Mouse (Mus musculus) 416B (cell line): ENCODE data around the gene Rfx8.

ENCODE experiments used
- DNase-seq: peaks from one replicate; pipeline ENCODE4 v3.0.0; 2011; ENCODE audit warnings: low read depth

Rfx8 gene

DNA sequence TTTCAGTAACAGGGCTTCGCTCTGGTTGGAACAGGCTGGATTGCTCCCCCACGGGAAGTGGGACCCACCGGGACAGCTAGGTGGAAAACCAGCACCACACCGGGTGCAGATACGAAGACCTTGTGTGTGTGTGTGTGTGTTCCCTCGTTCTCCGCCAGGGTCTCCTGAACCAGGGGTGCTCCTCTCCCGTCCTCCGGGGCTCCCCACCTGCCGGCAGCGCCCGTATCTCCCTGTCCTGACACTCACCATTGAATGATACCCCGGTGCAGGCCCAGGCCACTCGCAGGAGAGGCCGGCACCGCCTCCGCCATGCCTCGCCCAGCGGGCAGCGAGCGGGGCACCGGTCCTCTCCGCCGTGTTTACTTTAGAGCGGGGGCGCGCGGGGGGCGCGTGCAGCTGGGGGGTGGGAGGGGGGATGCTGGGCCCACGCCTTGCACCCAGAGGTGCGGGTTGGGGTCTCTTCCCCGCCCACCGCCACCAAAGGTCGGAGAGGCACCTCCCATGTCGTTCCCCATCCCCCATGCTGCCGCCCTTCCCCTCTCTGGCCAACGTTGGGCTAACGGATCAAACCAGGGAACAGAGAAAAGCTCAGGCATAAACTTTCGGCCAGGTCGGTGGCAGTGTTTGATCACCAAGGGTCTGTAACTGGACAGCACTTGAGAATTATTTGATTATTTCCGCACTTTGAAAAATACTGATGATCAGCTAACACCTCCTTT is at the start of gene Rfx8:
Rfx8 (minus strand) TSS at position 366 of the 719 bp plus-strand sequence.
- no peak for DNase-seq

GRCm38 (mm10) chr1:39770436-39770835 is 49.6 kb upstream of the Rfx8 start:
- no peak for DNase-seq

DNA sequence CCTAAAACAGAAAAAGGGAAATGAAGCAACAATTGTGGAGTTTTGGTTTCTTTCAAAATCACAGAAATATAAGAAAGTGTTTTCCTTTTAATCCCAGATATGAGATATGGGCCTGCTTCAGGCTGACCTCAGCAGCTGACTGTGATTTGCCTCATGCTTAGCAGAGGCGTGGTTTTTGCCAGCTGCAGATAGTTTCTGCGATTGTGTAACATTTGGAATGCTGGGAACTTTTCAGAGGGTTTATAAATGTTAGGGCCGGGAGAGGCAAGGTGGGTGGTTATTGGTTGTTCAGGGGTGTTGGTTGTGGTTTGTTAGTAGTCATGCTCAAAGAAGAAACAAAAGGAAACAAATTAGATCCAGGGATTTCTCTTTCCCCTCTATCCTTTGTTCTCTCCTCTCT is 47.2 kb upstream of the Rfx8 start:
- peak; percentile 42 for DNase-seq

DNA sequence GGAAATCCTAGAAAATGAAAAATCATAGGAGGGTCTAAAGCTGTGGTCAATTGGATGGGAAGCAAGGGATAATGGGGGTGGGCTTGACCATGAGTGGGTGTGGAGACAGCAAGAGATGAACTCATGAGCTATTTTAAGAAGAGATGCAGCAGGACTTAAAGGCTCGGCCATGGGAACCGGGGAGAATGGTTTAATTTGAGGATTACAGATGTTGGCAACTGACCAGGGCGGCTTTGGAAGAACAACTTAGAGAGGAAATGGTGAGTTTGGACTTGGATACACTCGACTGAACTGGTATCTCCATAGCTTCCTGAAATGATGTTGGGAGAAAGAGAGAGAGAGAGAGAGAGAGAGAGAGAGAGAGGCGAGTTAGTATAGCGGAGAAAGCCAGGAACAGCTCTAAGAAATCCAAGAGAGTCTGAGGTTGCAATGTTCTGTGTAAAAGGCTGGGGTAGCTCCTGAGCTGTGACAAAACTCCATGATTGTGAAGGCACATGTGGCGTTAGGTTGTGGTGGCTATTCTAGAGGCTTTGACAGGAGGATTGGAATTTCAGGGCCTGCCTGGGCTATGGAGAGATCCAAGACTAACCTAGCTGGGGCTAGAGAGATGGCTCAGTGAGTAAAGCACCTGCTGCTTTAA is 45.2 kb upstream of the Rfx8 start:
- DNase-seq, result no peak

DNA sequence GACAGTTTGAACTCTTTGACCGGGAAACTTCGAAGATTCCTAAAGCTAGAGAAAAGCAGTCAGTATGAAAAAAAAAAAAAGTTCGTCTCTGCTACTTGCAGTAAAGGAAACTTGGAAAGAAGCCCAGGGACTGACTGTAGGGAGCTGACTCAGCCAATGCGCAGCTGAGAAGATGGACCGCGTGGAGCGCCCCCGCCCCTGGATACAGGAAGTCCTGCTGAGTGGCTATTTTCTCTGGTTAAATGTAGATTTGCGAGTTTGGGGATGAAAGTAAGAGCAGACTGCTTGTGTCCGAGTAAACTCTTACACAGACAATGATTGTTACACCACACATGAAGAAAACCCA is 41.2 kb upstream of the Rfx8 start:
- DNase-seq, result peak; percentile 97

- peak; percentile 94 for DNase-seq
Observed at GRCm38 (mm10) chr1:39761211-39762024, 40.6 kb upstream of the Rfx8 start.

DNA sequence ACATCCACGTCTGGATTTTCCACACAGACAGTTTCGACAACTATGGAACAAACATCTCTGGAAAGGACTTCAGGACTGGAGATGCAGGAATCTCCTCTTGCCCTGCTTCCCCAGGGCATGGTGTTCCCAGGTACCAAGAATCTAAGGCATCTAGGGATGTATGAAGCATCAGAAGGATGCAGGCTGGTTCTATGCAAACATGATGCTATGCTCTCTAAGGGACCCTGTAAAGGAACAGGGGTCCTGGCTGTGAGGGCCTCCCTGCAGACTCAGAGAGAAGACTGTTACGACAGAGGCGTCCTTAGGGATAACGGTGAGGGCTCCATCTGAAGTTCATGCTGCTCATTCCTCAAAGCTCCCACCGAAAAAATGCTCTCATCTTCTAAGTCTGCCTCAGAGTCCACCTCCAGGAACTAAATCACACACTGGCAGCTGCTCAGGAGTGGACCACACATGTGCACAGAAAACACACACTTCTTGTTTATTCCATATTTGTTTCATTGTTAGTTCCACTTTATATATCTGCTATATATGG is 39.5 kb upstream of the Rfx8 start:
- DNase-seq, result no peak

DNA sequence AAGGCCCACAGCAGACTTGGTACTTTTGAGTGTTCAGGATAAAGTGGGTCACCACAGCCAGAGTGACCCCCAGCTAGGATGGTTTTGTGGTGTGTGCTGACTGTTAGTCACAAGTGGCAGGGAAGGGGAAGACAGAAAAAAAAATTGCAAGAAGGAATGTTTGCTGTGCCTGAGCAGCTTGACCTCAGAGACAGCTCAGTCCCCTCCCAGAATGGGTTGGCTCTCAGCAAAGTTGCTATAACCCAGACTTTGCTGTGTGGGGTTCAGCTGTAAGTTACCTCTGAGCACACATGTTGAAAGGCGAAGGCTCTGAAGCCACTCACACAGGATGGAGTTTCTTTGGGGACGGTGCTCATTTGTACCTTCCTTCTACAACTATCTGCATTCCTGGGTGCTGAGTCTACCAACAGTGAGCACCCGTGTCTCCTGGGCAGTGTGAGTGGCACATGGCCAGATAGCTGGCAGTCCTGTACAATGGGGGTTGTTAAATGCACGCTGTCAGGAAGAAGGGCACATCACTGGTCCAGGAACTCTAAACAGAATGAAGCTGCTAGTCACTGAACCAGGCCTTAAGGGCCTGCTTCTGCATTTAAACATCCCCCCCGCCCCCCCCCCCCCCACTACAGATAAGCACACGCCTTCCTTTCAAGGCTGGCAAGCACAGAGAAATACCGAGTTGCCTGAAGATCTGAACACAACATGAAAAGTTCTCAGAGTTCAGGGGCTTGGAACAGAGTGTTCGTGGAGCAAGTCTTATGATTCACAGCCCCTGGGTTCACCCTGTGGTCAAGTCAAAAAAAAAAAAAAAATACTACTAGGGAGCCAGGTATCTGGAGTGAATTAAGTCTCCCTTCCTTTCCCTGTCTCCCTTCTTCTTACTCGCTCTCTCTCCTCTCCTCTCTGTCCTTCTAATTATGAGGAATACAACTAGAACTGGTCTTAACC is 38.7 kb upstream of the Rfx8 start:
- peak; percentile 78 for DNase-seq

DNA sequence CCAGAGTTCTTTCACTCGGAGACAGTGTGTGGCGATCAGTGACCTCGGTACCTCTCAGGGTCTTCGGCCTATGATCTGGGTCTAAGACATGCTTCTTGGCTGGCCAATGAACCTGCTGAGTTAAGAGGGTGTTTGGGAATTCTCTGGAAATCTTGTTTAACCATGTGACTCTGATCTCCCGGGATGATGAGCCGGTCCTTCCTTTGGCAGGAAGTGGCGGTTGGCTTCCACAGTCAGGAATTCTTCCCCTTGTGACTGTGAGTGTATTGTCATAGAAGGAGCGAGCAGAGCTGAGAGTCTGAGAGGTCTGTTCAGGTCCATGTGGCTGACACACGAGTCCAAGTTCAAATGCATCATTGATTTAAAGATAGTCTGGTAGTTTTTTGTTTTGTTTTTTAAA is 37.4 kb upstream of the Rfx8 start:
- DNase-seq, result no peak

GRCm38 (mm10) chr1:39756952-39757351 is 36.2 kb upstream of the Rfx8 start:
- no peak for DNase-seq

DNA sequence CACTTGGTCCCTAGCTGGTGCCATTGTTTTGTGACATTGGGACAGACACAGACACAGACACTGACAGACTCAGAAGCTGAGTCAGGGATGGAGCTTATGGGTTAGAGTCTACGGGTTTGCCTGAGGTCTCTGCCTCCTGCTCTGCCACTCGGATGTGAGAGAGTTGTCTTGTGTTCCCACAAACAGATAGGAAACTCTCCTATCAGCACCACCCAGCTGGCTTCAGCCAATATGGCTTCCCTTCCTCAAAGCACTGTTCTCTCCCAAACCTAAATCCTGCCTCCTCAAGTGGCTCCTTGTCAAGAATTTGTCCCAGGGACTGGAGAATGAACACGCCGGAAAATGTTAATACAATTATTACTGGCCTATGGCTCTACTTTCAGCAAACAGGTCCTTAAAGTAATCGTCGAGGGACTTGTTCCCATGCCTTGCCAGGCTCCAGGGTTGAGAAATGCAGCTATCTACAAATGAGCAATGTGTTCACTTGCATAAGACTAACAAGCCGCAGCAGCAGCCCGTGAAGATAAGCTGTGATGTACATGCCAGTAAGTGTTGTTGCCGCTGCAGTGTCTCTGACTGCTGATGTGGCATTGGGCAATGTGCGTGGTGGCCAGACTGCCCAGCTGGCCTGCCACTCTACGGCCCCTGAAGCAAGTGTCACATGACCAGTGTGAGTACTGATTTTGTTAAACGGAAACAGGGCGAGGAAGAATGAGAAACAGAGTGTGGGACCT is 33.6 kb upstream of the Rfx8 start:
- peak; percentile 91 for DNase-seq

DNA sequence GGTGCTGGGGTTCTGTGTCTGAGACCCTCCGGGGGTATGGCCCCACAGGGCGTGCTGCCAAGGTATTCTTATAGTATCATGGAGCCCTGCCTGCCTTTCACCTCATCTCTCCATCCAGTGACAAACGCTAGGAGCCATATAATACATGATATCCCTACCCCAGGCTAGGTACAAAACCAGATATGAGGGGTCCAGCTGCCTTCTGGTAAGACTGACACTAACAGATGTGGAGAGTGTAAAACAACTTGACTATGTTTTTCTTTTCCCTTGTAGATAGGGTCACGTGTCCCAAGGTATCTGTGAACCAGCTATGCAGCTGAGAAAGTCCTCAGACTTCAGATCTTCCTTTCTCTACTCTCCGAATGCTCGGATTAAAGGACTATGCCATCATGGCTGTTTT is 30.7 kb upstream of the Rfx8 start:
- DNase-seq, result no peak

DNA sequence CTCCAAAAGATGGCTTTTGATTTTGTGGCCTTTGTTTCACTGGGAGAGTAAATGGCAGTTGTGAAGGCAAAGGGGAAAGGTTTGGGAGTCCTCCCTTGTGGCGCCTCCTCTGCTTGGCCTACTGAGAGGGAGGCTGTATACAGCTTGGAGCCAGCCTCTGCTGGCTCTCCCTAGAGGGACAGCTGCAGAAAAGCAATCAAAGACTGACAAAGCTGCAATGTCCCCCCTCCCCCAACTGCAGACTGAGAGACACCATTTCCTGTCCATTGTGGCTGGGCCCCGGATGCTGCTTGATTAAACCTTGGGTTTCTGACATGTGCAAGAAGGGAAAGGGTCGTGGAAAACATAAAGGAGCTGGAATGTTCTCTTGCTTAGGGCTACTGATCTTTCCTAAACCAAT is 28.9 kb upstream of the Rfx8 start:
- DNase-seq, result no peak

- no peak for DNase-seq
Observed at GRCm38 (mm10) chr1:39749214-39749613, 28.4 kb upstream of the Rfx8 start.

DNA sequence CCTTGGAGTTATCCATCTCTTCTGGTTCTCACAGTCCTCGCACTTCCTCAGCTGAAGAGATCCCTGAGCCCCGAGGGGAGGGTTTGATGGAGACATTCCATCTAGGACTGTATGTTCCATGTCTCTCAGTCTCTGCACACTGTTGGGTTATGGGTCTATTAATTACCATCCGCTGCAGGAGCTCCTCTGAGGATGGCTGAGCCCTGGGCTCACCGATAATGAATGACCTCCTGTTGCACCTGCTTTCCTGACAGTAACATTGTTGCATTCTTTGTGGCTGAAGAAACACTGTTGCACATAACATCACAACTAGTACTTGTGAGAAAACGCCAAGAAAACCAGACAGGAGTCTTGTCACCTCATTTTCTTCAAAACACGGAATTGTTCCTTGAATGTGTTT is 27.9 kb upstream of the Rfx8 start:
- no peak for DNase-seq

GRCm38 (mm10) chr1:39746464-39746863 is 25.7 kb upstream of the Rfx8 start:
- no peak for DNase-seq

DNA sequence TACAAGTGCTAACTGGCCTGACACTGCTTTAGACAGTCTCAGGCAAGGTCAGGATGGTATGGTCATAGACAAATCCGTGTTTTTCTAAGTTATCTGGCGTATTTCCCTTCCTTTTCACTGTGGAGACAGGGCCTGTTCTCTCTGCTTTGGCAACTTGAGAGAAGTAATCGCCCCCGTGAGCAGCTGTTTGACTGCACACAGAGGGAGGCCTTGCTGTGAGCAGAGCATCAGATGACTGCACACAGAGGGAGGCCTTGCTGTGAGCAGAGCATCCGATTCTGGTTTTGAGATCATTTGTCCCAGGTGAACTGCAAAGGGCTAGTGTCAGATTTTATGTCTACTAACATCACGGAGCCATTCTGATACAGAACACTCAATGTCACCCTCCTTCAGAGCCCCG is 20.2 kb upstream of the Rfx8 start:
- no peak for DNase-seq

- DNase-seq, result no peak
Observed at GRCm38 (mm10) chr1:39740002-39740401, 19.2 kb upstream of the Rfx8 start.

GRCm38 (mm10) chr1:39735927-39736604 is 15.3 kb upstream of the Rfx8 start:
- DNase-seq, result peak; percentile 96

- no peak for DNase-seq
Observed at GRCm38 (mm10) chr1:39735493-39735892, 14.7 kb upstream of the Rfx8 start.
